Mouse (Mus musculus) layer of hippocampus, adult 9-11 months (tissue): Measurements from ENCODE around the gene Zfhx3.

Experiments
- DNase-seq: peaks from one replicate; pipeline ENCODE4 v3.0.0; 2022

Zfhx3 gene

DNA sequence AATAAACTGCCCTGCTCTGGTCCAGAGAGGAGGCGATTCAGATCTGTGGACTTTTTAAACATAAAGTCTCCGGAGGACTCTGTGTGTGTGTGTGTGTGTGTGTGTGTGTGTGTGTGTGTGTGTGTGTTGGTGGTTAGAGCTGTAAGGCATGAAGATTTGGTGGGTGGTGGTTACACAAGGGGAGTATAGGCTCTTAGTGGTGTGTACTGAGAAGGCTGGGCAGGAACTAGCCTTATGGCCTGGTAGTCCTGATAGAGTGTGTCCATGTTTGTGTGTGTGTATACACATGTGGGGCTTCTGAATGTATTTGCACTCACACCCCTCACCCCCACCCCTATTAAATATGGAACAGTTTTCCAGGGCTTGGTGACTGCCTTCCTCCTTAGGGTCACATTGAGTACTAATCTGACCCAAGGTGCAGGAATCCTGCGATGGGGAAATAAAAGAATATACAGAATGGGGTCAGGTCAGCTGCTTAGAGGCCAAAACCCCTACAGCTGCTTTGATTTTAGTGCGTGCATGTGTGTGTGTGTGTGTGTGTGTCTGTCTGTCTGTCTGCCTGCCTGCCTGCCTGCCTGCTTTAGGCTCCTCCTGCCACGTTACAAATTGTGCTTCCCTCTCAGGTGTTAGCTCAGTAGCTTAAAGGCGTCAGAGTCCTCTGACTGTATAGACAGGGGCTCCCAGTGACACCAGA, 764.6 kb downstream of the Zfhx3 start:
- DNase-seq = no peak

DNA sequence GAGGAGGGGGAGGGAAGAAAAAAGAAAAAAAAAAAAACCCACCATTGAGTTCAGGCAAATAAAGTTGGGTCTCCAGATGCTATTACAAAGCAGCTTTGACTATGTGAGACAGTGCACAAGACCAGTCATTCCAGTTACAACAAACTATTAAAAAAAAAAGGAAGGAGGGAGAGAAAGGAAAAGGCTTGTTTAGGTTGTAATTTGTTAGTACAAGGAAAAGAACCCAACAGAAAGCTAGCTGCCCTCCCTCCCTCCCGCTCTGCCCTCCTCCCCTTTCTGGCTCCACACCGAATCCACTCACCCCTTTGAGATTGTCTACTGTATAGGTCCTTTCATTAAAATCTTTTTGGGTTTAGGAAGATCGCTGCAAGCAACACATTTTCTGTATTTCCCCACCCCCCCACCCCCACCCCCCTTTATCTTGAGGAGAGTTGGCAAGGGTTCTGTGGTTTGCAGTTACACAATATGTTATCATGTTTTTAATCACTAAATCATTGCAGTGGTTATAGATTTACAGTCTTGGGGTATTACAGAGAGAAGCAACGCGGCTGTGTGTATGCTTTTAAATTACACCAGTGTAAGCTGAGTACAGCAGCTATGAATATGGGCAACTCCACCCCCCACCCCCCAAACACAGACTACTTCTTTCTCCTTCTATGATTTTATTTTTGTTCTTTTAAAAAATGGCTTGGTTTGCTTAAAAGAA, 765.3 kb downstream of the Zfhx3 start:
- DNase-seq = no peak

DNA sequence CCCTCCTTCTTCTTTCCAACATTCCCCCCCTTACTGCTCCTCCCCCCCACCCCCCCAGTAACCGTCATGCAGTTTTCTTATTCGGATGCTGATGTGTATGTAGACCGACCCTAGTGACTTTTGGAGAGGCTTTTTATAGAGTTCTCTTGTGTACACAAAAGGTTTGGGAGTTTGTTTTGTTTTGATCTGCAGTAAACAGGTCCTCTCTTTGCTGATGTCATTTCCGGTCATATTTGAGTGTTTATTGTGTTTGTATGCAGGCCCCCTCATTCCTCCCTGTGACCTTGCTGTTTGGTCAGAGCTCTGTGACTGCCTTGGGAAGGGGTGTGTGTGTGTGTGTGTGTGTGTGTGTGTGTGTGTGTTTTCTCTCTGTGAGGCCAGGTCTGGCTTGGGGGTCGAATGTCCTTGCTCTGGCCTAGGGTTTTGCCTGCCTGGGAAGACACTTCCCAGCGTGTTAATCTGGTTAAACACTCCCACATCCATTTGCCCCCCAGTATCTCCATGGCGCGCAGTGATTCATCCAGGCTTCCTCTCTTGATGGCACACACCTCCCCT, 766.5 kb downstream of the Zfhx3 start:
- DNase-seq = no peak

DNA sequence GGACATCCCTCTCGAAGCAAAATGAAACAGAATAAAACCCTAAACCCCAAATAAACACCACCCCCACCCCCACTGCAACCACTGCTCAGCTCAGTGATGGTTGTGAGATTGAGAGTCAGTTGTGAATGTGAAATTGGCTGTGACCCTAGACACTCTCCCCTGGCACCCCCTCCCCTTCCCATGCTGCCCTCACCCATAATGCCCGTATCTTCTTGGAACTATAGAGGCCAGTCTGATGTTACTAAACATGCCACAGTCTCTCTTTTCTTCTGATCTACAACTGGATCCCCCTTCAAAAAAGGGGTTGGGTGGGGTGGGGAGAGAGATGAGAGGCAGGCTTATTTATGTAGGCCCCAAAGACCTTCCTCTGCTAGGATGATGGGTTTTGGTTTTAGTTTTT, 767.0 kb downstream of the Zfhx3 start:
- no peak for DNase-seq

DNA sequence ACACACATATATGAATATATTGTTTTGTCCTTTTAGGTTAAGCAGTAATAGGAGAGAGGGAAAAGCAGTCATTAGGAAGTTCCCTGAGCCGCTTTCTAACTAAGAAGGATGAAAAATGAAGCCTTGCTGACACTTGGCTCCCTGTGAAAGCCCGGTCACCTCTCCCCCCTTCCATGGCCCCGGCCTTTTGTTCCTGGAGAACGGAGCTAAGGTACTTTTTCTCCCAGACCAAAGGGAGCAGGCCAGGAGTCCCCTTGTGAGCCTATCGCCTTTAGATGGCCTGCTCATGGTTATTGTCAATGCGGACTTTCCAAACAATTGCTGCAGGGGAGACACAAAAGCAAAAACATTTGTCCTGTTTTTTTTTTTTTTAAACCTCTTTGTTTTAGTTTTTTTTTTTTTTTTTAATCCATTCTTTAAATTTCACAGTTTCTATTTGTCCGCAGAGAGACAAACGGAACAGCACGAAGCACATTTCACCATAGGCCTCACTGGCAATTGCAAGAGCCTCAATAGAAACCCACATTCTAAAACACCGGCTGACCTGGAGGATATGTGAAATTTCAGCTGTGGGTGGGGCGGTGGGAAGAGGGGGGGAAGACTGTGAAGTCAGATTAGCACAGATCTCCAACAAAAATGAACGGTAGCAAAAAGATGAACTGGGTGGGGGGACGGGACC, 767.6 kb downstream of the Zfhx3 start:
- DNase-seq = no peak

DNA sequence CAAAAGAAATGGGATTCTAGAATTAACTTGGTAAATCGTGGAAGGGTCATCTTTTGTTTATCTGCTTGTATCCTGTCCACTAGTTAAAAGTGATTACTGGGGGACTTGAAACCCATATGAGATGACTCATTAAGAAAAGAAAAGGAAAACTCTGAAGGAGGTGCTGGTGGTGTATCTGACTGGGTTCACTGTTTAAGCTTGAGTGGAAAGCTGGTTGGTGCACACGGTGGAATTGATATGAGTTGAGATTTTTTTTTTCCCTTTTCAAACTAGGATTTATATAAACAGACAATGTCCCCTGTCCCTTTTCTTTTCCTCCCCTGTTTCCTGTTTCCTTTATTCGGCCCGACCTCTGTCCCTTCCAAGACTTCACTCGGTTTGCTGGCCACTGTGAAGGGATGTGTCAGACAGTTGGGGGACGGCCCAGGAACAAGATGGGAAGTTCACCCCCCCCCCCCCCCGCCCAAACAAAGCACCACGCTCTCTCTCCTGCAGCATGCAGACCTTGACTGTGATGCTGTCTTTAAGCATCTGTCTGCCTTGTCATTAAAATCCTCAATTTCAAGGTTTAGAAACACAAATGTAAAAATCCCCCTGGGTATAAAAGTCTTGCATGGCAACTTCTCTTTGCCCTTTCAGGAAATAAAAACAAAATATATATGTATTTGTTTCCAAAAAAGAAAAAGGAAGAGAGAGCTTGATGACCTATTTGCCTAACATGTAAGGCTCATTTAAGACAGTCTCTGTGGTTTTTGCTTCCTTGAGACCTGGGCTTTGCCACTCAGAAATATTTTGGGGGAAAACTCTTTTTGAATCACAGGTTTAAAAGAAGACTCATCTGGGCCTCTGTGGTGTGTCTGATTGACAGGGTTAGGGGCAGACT, 768.4 kb downstream of the Zfhx3 start:
- DNase-seq = no peak

DNA sequence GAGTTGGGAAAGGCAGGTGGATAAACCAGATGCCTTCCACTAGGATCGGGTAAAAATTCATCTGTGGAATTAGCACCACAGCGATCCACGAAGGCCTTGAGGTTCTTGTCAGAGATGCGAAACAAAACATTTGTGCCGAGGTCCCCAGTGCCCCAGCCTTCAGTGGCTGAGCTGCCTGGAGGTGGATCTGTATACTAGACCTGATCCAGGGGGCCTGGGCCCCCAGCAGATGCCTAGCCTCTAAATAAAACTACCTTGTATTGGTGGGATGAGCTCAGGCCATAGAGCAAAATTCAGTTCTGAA, 769.0 kb downstream of the Zfhx3 start:
- no peak for DNase-seq

DNA sequence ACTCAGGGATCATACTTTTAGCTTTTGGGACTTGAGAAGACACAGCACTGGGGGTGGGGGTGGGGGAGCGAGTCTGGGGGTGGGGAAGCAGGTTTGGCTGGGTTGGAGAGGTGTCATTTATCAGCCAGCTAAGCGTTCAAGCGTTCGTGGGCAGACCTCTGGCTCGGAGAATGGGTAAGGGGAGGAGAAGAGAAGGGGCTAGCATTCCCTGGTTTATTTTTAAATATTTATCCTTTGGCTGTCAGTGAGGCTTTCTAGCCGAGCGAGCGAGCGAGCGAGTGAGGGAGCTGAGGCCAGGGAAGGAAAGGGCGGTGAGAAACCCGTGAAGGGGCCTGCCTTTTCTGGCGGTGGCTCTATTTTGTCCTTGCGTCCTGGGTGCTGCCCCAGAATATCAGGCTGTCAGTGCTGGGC, 769.6 kb downstream of the Zfhx3 start:
- no peak for DNase-seq

DNA sequence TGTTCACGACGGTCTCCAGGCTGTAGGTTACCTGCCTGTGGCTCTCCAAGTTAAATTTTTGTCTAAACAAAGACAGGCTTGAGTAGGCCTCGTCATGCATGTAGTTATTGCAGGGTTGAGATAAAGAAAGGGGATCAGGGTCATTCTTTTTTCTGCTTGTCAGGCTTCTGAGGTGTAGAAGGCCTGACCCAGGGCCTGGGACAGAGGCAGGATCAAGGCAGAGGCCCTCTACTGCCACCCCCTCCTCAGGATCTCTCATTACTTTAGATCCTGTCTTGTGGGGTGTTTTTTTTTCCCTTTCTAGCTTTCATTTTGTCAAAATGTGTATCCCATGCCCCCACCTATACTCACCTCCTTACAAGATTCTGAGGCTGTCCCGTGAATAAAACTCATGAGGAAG, 770.2 kb downstream of the Zfhx3 start:
- DNase-seq = no peak

DNA sequence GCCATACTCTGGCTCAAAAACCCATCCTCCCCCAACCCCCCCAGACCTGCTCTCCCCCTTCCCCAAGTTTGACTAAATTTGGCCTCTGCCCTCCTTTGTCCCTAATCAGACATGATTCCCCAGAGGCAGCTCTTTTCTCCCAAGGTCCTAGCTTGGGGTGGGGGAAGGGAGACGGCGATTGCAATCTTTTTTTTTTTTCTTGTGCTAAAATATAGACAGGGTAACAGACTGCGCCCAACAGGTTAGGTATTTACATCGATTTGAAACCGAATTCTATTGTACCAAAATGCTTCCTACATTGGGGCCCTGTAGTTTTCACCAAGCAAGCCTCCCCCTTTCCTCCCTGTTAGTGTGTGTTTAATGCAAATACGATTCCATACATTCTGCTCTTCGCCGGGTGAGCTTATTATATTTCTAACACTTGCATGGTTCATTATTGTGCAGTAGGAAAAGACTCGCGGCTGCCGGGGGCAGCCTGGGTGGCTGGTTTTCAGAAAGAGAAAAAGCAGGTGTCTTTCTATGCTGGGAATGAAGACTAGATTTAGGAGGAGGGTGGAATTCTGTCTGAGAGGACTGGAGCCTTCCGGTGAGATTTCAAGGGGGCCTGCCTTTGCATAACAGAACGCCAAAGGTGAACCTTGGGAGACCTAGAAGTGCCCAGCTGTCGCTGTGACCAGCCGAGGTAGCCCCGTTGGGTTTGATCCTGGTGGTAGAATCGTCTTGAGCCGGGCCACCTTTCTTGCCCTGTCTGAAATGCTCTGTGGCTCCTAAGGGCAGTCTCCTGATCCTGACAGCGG, 771.1 kb downstream of the Zfhx3 start:
- no peak for DNase-seq

DNA sequence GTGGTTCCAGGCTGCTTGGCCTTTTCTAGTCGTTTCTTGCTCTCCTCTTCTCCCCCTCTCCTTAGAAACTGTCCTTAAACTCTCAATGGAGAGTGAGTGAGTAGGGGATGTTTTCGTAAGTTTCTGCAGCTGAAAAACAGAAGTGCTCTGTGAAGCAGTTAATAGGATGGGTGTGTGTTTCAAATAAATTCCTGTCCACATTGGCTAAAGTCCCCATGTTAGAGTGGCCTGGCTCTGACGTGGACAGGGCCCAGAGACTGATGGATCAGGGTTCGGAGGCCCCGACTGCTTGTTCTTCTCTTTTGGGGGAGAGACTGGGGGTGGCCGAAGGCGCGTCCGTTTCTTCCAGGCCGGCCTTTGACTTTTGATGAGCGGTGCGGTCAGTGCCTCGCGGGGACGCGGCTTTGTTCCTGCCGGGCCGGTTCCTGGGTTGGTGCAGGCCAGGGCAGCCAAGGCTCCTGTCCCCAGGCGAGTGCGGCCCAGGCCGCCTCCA, 771.7 kb downstream of the Zfhx3 start:
- DNase-seq = no peak

DNA sequence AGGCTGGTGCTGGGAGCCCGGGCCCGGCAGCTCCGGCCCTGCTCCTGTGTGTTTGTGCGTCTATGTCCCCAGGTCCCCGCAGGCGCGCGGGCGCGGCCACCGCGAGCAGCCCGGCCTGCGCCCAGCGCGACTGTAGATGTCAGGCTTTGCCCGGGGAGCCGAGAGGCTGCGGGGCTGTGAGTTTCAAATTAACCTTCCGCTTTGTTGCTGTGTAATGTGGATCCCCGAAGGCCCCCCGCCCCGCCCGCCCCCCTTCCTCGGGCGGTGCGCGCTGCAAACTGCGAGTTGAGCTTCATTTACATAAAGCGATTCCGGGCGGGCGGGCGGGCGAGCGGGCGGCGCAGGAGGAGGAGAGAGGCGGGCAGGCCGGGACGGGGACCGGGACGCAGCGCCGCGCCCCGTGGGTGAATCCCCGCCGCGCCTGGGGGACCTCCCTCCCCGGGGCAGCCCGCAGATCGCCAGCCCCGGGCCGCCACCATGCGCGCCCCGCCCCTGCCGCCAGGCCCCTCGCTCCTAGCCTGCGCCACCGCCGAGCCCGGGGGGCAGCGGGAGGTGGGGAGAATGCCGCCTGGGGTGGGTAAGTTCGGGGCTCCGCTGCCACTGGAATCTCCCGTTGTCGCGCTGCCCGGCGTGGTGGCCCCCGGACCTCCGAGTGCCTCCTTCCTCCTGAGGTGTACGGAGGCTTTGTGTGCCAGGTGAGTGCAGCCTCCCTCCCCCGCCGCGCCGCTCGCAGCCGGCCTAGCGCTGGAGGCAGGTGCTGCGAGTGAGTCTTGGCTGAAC, 772.4 kb downstream of the Zfhx3 start:
- peak; percentile 52 for DNase-seq

DNA sequence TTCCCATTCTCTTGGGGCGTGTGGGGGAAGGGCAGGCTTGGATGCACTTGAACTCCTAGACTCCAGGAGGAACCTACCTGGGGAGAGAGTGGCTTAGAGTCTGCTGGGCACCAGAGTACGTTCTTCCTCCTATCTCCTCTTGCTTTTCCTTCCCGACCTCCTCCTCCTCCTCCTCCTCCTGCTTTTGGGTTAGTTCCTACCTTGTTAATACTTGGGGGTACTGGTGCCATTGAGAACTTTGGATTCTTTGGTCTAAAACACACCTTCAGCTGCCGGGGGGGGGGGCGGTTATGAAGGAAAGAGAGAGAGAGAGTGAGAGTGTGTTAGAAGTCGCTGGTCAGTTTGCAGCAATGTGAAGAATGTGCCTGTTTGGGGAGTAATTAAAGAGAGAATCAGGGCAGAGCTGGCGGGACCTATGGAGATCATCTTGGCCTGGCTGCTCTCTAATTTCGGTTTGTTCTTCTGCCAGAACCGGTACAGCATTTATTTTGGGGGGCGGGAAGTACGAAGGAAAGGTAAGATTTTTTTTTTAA, 773.0 kb downstream of the Zfhx3 start:
- DNase-seq = no peak

DNA sequence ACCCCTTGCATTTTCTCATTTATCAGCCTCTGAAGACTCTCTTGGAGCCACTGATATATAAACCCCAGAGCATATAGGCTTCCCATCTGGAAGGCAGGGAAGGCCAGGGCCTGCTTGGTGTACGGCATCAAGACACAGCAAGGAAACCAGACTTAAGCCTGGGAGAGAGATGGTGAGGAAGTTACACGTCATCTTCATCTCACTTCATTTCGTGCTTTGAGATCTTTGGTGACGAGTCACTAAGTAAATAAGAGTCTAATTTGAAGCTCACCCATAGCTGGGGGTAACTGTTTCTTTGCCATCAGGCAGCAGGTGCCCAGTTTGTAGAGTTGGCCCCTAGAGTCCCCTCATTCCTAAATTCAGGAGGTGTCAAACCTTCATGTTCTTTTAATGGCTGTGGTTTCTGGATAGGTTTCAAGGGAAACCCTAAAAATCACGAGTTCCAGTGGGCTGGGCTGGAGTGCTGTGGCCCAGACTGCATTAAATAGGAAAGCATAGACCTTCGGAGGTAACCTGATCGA, 773.9 kb downstream of the Zfhx3 start:
- no peak for DNase-seq

DNA sequence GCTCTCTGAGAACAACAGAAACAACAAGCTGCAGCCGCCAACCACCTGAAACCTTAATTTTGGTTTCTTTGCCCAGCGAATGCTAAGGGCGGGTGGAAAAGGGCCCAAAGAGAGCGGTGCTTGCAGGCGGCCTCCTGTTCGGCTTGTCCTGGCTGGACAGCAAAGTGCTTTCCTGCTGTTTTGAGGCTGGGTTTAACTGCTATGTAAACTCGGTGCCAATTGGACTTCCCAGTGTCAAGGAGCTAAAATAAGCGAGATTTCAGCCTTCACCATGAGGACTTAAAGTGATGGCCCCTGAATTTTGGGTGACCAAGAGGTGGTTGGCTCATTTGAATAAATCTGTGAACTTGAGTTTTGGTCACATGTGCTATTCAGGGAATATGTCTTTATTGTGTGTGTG, 775.1 kb downstream of the Zfhx3 start:
- DNase-seq = no peak

DNA sequence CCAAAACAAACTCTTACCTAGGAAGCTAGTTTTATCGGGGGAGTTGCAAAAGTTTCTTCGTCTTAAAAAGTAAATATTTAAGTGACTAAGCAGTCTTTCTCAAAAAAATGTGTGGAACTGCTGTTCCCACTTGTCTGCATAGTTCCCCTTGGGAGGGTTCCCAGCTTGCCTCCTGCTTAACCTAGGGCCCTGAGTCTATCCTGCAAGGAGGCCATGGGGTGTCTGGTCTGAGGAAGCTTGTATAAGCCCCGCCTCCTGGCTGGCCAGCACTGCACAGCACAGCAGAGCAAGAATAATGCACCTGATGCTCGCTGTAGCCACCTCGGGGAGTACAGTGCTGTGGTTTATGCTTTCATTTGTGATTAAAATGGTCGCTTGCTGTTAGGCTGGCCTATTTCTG, 775.6 kb downstream of the Zfhx3 start:
- DNase-seq = no peak

DNA sequence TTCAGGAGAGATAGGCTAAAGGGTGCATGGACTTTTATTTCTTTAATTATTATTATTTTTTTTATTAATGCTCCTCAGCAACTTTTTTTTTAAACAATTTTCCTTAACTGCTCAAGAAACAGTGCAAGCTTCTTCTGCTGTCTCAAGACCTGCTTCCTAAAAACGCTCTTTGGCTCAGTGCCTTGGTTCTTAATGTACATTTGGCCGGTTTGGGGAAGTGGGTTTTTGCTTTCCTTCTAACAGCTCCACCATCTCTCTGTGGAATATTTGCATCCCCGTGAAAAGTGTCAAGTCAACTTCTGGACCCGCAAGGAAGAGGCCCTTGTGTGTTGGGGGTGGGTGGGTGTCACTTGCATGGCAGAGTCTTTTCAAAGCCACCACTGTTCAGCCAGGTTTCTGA, 778.4 kb downstream of the Zfhx3 start:
- DNase-seq = no peak

DNA sequence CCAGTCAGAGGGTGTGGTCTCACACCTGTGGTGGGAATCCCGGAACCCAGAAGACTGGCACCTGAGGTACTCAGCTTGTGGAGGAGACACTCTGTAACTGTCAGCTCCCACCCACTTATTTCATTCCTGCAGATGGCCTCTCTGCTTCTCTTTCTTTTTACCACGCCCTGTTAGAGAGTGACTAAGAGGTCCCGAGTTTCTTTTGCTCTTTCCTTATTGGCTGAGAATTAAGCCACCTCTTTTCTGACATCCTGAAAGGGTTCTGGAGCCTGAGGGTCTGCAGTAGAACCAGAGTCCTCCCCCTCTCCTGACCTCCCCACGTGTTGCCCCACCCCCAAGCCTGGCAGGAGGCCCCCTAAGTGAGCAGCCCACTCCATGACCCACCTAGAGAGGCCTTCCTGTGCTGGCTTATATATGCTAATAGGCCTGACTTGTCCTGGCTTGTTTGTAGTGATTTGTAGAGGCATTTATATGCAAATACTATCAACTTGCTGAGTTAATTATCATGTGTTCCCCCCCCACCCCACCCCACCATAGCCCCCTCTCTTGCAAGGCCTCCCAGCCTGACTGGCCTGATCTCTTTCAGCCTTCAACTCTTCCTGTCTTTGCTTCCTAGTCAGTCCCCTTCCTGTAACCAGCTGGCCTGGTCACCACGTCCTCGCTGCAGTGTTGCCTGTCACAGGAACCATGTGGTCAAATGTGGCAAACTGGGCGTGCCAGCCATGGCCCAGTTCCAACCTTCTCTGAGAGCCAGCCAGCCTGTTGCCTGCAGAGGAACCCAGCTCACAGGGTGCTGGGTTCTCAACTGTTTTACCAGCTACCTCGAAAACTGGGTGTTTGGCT, 780.4 kb downstream of the Zfhx3 start:
- peak; percentile 91 for DNase-seq

DNA sequence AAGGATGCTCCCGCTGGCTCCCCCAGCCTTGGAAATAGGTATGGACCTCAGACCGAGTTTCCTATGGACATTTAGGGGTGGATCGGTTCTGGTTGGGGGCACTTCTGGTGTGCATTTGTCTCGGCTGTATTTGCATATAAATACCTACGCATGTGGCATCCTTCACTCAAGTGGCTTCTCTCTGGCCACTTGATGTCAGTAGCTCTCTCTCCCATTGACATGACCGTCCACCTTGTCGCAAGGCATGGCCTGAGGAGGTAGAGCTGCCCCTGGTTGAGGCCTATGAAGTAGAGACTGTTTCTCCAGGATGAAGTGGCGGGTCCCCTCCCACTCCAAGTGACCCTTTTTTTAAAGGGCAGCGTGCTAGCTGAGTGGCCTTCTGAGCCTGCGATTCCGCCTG, 781.2 kb downstream of the Zfhx3 start:
- no peak for DNase-seq
